Mouse (Mus musculus) mesoderm, embryonic 11.5 days (tissue): ENCODE data around the gene Rspry1.

Experiments used
- DNase-seq: peaks from one replicate; pipeline ENCODE4 v3.0.0-alpha.2; 2012; ENCODE audit warnings: low read depth, low spot score

Gene Rspry1

DNA sequence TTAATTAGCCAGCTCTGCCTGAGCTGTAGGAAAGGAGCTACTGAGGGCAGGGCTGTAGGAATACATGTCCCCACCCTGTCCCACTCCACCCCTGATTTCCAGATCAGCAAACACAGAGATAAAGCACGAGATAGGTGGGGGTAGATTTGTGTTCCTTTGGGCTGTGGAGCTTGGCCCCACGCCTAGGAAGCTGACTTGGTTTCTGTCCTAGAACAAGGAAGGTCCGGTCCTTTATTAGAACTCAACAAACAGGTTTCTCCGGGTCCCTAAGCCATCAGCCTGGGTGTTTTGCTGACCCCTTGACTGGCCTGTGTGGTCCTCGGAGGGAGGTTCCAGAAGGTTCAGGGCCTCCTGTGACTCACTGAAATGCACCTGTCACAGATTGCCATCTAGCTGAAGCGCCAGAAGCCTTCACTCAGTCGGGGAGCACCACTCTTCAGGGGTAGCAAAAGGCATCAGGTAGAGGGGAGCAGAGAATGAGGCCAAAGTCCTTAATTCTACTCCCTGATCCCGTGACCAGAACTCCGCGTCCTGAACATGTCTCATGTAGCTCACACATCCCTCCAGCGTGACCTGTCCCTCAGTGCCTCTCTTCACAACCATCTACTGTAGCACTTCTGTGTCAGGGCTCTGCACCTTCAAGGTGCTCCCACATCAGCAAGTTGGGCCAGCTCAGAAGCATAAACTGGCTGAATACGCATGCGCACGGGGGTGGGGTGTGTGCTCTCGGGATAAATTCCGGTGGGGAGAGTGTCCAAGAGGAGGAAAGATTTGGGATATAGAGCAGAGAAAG is 81.2 kb downstream of the Rspry1 start:
- DNase-seq = no peak

DNA sequence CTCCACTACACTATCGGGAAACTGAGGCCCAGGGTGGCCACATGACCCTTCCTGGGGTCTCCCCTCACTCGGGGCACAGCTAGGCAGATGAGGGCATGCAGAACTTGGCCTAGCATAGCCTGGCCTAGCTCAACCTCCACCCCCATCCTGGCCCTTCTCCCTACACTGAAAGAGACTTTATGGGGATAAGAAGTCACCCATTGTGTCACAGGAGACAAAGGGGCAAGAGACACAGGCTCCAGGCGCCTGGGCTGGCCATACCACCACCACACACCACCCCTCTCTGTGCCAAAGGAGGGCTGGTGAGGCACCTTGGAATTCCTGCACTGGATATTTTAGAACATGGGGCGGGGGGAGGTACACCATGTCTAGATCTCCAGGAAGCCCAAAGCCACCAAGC is 82.5 kb downstream of the Rspry1 start:
- DNase-seq = no peak

DNA sequence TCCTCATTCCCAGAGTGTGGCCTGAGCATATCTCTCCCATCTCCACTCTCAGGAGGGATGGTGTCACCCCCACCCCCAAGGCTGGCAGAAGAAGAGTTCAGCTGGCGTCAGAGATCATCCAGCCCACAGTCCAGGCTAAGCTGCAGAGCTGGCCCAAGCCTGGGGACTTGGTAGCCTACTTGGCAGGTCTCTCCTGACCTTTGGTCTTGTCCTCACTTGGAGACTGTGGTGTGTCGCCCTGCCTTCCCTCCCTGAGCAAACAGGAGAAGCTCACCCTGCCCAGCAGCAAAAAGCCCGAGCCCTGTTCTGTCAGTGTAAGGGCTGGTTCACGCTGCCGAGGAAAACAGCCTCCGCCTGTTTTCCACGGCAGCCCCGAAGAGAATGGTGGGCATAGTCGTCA is 84.2 kb downstream of the Rspry1 start:
- no peak for DNase-seq

DNA sequence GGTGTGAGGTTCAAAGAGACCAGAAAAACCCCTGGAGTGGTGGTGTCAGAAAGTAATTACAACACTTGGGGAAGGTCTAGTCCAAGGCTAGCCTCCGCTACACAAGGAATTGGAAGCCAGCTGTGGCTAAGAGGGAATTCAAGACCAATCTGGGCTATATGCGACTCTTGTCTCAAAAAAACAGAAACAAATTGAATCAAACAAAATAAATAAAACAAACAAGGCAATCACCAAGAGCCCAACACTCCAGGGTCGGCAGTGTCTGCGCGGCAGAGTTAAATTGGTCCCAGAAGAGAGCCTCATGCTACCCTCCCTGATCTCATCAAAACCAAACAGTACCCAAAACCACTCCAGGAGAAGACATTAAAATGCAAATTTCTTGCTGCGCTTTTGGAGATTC is 93.0 kb downstream of the Rspry1 start:
- no peak for DNase-seq

DNA sequence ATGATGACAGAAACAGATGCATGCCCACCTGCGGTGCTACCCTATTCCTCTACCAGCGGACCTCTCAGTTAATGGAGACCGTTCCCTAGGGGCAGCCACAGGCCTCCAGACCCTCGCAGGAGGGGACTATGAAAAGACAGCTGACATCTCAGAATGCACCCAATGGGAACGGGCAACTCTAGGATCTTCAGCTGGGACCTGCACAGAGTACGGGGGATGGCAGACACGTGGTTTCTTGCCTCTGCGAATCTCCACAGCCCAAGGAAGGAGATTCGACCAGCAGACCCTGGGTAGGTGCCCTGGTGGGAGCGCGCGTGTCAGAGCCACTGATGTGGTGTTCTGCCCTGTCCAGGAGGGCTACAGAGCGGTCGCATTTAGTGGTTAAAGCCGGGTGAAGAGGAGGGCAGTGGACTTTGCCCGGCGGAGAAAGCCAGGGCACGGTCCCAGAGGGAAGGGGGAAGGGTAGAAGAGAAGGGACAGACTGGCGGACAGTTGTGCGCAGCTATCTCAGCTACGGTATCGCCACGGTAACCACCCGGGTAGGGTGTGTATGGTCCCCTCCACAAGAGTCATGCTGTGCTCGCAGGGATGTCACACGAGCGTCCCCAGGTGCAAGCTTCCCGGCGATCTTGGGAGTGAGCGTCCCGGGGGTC is 93.7 kb downstream of the Rspry1 start:
- DNase-seq = no peak

DNA sequence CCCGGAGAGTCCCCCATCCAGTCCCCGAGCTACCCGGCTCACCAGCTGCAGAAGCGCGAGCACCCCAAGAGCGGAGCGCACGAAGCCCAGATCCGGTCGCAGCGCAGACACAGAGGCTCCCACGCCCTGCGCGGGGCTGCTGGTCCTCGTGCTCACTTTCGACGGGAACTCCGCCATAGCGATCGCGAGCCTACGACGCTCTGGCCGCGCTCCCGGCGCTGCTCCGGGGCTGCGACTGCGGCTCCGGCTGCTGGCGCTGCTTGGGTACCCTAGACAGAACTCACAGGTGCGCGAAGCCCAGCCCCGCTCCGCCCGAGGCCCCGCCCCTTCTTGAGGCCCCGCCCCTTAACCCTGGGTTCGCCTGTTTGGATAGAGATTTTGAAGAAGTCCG is 94.3 kb downstream of the Rspry1 start, which contains the start of gene Pllp:
Pllp (minus strand) TSS at position 285 of the 391 bp plus-strand sequence.
- peak; percentile 41 for DNase-seq

DNA sequence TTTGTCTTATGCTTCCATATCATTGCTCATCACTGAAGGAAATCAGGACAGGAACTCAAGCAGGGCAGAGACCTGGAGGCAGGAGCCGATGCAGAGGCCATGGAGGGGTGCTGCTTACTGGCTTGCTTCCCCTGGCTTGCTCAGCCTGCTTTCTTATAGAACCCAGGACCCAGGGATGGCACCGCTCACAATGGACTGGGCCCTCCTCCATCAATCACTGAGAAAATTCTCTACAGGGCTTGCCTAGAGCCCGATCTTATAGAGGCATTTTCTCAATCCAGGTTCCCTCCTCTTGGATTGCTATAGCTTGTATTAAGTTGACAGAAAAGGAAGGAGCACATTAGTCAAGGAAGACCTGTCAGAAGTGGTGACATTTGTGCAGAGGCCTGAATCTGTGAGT is 94.8 kb downstream of the Rspry1 start:
- DNase-seq = no peak

DNA sequence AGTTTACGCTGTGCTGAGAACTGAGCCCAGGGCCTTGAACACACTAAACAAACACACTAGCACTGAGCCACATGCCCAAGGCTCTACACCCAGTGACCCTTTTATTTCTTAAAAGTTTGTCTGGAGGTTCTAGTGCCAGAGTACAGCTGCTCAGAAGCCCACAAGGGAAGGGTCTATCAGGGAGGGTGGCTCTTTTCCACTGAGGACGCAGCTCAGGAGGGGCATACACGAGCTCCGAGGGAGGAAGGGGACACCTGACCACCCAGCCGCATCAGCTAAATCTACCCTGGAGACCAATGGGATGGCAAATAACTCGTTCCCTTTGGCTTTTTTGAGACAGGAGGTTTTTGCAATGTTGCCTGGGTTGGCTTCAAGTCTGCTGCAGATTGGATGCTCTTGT is 96.2 kb downstream of the Rspry1 start:
- DNase-seq = no peak

DNA sequence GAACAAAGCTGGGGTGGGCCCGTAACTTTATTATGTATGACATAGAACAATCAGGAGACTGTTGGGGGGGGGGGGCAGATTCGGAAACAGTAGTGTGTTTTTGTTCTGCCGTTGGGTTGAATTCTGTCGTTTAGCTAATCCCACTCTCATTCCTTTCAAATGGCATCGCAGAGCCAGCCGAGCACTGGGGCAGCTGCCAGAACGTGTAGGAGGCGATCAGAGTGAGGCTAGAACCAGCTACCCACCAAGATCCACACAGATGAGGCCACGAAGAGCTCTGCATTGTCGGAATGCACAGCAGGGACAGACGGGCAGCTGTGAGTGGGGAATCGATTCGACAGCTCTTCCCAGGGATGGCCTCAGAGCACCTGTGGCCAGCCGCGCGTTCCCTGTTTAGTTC is 97.6 kb downstream of the Rspry1 start:
- DNase-seq = no peak

DNA sequence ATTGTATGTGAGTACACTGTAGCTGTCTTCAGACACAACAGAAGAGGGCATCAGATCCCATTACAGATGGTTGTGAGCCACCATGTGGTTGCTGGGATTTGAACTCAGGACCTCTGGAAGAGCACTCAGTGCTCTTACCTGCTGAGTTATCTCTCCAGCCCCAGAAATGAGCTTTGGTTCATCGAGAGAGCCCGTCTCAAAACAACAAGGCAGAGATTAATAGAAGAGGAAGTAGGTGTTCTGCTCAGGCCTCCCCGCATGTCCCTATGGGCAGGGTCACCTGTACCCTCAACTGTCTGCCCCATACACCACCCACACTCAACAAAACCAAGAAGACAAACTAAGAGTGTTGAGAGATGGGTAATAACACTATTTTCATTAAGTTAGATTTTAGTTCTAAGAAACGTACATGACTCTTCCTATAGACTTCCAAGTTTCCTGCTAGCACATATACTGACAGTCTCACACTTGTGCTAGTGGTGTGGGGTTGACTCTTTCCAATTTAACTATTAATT is 98.7 kb downstream of the Rspry1 start:
- no peak for DNase-seq

DNA sequence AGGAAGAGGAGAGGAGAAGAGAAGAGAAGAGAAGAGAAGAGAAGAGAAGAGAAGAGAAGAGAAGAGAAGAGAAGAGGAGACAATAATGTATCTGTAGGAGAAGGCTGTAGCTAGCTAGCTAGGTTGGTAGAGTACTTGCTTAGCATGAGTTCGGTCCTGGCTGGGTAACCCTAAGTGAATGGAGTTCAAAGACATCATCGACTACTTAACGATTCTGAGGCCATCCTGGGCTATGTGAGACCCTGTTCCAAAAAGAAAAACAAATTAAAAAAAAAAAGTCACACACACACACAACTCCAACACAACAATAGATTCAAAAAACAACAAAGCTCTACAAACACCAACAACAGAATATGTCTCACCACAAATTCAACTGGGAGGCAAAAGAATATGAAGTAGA is 100.4 kb downstream of the Rspry1 start:
- DNase-seq = no peak

DNA sequence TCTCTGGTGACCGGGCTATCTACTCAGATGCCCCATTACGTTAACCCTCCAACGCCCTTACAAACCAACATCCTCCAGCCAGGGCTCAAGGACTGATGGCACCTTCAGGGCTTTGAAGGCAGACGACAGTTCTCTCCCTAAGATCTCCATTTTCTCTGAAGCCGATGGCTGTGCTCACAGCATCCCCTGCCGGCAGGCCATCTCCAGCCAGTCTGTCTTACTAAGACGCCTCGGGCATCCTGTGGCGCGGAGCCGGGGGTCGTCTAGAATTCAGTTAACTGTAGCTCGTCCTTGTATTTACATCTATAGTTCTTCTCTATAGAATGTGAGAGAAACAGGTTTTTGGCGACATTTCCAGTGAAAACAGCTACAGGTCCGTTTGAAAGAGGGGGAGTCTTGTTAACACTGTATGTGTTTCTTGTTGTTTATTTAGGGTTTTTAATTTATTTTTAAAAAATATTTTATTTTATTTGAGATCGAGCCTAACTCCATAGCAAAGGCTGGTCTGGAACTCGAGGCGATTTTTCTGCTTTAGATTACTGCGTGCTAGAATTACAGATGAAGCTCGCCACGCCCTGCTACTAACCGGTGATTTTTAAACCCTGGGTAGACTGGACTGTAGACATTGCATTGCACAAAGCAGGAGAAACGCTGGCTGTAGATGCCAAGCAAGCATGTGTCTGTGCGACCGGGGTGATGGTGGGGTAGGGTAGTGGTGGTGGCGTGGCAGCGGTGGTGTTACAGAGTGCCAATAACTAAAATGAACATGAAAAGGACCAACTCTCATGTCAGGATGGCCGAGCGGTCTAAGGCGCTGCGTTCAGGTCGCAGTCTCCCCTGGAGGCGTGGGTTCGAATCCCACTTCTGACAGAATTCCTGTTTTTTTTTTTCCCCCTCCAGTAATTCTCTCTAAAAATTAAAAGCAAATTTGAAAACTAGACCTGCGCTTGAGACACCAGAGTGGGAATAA is 101.4 kb downstream of the Rspry1 start:
- DNase-seq = peak; percentile 89

DNA sequence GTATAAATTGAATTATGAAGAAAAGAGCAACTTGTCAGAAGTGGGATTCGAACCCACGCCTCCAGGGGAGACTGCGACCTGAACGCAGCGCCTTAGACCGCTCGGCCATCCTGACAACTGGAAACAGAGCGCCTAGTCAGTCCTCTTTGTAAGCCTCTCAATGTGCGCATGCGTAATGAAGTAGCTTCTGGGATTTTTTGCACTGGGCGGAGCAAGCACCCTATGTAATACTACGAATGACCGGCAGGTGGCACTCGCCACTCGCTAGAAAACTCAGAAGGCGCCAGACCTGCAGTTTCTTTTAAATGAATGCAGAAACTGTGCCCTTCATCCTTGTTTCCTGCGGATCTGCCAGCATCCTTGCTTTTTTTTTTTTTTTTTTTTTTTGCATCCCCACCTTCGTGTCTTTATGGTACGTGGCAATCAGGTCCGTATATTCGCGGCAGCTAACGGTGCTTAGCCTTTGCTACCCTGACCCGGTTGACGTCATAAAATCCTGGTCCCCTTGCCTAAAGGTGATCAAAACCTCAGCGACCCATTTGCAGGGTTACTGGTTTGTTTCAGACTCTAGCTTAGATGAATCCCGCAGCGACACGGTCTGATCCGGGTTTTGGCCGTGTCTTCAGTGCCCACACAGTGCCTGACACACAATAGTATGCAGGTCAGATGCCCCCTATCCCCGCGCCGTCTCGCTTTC is 102.4 kb downstream of the Rspry1 start:
- DNase-seq = peak; percentile 99

DNA sequence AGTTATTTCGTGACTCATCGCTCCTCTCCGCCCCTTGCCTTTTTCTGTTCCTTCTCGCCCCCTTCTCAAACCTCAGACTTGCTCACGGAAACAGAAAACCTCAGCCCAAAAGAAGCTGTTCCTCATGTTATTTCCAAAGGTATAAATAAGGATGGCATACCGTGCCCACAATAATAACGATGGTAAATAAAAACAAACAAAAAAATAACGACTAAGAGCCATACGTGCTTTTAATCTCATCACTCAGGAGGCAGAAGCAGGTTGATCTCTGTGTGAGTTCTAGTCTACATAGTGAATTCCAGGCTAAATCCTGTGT is 102.9 kb downstream of the Rspry1 start:
- no peak for DNase-seq

DNA sequence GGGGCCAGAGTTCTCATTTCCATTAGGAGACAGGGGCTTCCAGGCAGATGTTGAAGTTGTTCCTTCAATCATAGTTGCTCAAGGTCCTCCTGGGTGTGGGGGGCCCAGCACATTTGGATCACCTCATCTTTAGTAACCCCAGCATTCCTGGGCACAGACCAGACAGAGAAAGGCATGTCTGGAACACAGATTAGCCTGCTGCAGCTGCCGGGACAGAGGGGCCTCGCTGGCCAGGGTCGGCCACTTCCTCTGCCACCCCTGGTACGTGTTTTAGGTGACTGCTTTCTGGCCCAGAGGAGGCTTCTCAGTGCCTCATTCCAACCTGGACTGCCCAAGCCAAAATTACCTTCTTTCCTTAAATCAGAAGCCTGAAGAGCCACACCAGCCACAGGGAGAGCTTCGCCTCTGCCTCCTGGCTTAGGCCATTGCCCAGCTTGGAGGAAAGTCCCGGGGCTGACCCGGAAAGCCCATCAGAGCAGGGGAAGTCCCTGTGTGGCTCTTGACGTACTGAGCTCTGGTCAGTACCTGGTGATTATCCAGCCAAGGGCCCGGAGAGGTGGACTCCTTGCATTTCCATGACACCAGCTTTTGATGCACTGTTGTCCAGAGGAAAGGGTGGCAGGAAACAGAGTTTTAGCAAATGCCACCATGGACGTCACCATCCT is 104.0 kb downstream of the Rspry1 start:
- DNase-seq = no peak

DNA sequence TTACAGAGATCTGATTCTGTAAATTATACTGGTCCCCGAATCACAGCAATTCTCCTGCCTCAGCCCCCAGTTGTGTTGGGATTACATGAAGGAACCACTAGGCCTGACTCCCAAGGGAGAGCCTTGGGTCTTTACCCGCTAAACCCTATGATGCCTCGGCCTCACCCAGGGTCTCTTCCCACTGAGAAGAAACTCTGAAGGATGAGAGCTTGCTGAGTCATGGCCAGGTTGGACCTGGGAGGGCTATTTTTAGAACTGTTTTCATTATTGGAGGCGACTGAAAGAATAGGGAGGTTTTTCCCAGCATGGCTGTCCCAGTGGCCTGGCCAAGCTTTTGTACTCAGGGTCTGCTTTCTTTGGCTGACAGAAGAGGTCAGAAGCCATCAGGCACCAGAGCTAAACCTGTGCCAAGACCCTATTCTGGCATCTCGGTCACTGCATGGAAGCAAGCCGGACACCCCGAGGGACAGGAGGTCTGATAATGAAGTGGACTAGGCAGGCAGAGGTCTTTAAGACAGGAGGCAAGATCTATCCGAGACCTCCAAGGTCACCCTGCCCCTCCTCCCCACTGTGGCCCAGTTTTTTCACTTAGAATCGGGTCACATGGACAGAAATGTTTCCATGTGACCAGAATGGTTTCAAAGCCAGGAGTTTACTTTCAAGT is 105.1 kb downstream of the Rspry1 start:
- no peak for DNase-seq
